Mouse (Mus musculus): Measurements from ENCODE around the gene Mettl11b. TPM values are rescaled to one million over a fixed set of nuclear protein-coding genes. Genes with fewer than 3 reads are reported as not detected.
A peak's percentile ranks its signal among the peaks of the same experiment; 100 is the strongest.
"Not testable (repeated sequence)": the region's sequence is repeated elsewhere in the genome, so short reads cannot be mapped to it uniquely, and the experiment has no call there.

The Mettl11b gene
- total RNA-seq (2014; rRNA removed; ENCODE audit: low replicate concordance) (not detected in 2 replicates), polyA plus RNA-seq (2015; fragmentation: Nextera tagmentation; extraction: Ambion mirVana) (0.16 TPM in 1 of 2 replicates, not detected in the other)

DNA sequence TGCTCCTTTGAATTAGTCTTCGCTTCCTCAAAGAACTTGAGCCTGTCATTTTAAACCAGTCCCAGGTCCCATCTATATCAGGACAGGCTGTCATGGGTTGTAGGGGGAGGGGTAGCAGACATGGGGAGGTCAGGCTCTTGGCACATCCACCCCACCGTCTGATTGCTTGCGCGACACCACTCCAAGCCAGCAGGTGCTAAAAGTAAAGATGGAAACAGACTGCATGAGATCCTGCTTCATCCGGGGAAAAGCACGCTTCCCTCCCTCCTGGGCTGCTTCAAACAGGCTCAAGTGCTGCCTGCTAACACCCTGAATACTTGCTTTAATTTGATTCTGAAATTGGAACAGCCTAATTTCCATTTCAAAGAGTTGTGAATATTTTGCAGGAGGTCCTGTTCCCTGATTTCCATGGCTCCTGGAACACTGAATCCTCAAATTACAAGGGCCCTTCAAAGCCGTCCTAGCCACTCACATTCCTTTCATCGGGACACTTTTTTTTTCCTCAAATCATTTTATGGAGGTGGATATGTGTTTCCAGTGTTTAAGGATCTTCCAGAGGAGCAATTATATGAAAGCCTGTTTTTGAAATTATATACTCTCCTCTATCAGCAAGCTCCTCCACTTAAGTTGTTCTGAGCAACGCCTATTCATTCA, at the start of gene Mettl11b:
TSS of gene Mettl11b (minus strand) at position 127 of the 654 bp plus-strand sequence.
- no peaks in the 10 kb centered on the region for H3K27me3 ChIP-seq (ENCODE audit: control insufficient read depth, insufficient read depth, low read length)
- H3K4me1 ChIP-seq (ENCODE audit: control insufficient read depth, insufficient read depth) = no peaks in the 10 kb centered on the region
- no peak within 1 kb of the TSS for H3K9ac ChIP-seq (replicated peaks; ENCODE audit: low read depth, low read length)
- WGBS = 34% methylated on average over 9 of the region's 9 CpGs
- H3K27ac ChIP-seq (ENCODE audit: low read depth) = no peak within 1 kb of the TSS
- DNase-seq (ENCODE audit: low spot score) (no peak), ATAC-seq (ENCODE audit: insufficient read depth, low read depth) (peak; percentile 44; the same call in 1 of the 2 replicates)
- H3K4me2 ChIP-seq (ENCODE audit: low read depth, low read length) = peak within 1 kb of the TSS; percentile 18; the same call in 1 of the 2 replicates
- no peaks in the 10 kb centered on the region for H3K9me3 ChIP-seq (replicated peaks; ENCODE audit: control insufficient read depth, low read length)
- TF ChIP-seq CTCF (IDR thresholded peaks at IDR 0.05; ENCODE audit: low read depth) (no peak), EP300 (IDR thresholded peaks at IDR 0.05; ENCODE audit: low read depth) (no peak)
- no peak within 1 kb of the TSS for H3K4me3 ChIP-seq (ENCODE audit: low read depth, low read length)
- H3K36me3 ChIP-seq (replicated peaks; ENCODE audit: control insufficient read depth, insufficient read depth, low read length) = no peaks in the 10 kb centered on the region

DNA sequence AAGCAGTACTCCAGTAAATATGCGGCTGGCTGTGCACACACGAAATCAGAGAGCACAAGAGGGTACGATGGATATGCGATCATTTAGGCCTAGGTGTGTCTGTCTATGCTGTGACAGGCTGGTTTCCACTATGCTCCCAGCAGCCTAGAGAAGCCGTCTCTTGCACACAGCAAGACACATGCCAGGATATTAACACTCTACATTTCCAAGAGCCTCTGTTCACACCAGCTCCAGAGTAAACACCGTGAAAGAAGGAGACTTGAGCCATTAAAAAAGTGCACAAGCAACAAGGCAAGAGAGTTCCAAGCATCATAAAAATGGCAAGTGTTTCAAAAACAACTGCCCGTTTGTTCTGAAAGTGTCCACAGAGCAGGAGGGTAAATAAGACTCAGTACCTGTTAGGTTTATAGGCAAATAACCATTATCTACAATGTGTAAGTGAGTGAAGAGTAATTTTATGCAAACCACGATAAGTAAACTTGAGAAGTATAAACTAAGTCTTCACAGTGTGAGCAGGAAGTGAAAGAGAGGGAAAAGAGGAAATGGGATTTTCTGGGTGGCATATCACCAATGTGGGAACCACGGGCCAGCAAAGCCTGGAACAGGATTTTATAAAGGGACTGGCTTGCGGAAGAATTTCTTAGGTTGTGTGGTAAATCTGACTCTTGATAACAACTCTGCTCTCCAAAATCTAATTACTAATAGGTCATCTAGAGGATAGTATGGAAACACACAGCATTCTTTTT, 32.6 kb upstream of the Mettl11b start:
- WGBS = 70% methylated on average over 10 of the region's 10 CpGs
- no peak overlapping the region for H3K4me2 ChIP-seq (ENCODE audit: low read depth, low read length)
- H3K9me3 ChIP-seq (replicated peaks; ENCODE audit: control insufficient read depth, low read length) = no peaks in the 10 kb centered on the region
- no peak overlapping the region for H3K4me3 ChIP-seq (ENCODE audit: low read depth, low read length)
- ATAC-seq (ENCODE audit: insufficient read depth, low read depth) (no peak), DNase-seq (ENCODE audit: low spot score) (no peak)
- H3K4me1 ChIP-seq (ENCODE audit: control insufficient read depth, insufficient read depth) = no peaks in the 10 kb centered on the region
- H3K36me3 ChIP-seq (replicated peaks; ENCODE audit: control insufficient read depth, insufficient read depth, low read length) = no peaks in the 10 kb centered on the region
- no peak overlapping the region for H3K9ac ChIP-seq (replicated peaks; ENCODE audit: low read depth, low read length)
- no peak for TF ChIP-seq EP300 (IDR thresholded peaks at IDR 0.05; ENCODE audit: low read depth)
- TF ChIP-seq CTCF (IDR thresholded peaks at IDR 0.05; ENCODE audit: low read depth) = no peak
- no peaks in the 10 kb centered on the region for H3K27me3 ChIP-seq (ENCODE audit: control insufficient read depth, insufficient read depth, low read length)
- no peak overlapping the region for H3K27ac ChIP-seq (ENCODE audit: low read depth)

DNA sequence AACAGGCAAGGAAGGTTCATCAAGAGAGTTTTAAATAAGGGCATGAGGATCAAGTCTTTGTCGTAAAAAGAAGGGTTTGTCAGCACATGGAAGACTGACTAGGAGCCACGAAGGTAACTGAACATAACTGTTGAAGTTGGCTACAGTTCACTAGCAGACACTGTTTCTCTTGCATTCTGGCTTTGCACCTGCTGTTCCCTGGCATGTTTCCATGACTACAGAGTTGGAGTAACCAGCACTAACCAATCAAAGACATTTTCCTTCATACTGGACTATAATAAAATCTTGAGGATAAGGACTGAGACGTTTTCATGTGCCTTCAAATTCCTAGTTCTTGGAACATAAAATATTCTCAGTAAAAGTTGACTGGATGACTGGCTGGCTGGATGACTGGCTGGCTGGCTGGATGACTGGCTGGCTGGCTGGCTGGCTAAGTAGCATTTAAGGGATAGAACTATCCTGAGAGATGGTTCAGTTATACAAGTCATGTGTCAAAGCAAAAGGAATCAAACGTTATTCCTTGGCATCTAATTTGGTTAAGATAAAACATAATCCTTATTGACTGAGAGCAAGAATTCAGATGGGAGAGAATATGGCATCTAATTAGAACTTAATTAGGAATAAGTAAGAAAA, 26.4 kb upstream of the Mettl11b start:
- H3K4me1 ChIP-seq (ENCODE audit: control insufficient read depth, insufficient read depth) = no peaks in the 10 kb centered on the region
- H3K4me2 ChIP-seq (ENCODE audit: low read depth, low read length) = no peak overlapping the region
- no peak overlapping the region for H3K4me3 ChIP-seq (ENCODE audit: low read depth, low read length)
- no peaks in the 10 kb centered on the region for H3K27me3 ChIP-seq (ENCODE audit: control insufficient read depth, insufficient read depth, low read length)
- H3K36me3 ChIP-seq (replicated peaks; ENCODE audit: control insufficient read depth, insufficient read depth, low read length) = no peaks in the 10 kb centered on the region
- H3K27ac ChIP-seq (ENCODE audit: low read depth) = no peak overlapping the region
- 56% methylated on average over 4 of the region's 4 CpGs for WGBS
- no peak overlapping the region for H3K9ac ChIP-seq (replicated peaks; ENCODE audit: low read depth, low read length)
- DNase-seq (ENCODE audit: low spot score) = no peak
- ATAC-seq (ENCODE audit: insufficient read depth, low read depth) = no peak
- TF ChIP-seq CTCF (IDR thresholded peaks at IDR 0.05; ENCODE audit: low read depth) = no peak
- TF ChIP-seq EP300 (IDR thresholded peaks at IDR 0.05; ENCODE audit: low read depth) = no peak
- H3K9me3 ChIP-seq (replicated peaks; ENCODE audit: control insufficient read depth, low read length) = no peaks in the 10 kb centered on the region

DNA sequence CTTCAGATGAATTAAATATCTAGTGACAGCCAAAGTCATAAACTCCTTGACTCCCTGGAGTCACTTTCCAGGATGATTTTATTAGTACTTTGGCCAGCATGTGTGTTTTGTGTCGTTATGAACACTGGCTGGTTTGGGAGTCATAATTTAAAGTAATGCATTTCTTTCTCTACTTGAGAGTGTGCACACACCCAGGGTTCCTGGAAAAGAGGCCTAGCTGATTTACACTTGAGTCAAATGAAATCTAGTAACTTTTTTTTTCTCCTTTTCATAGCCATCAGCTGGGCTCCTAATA, 12.2 kb upstream of the Mettl11b start:
- TF ChIP-seq EP300 (IDR thresholded peaks at IDR 0.05; ENCODE audit: low read depth) = no peak
- TF ChIP-seq CTCF (IDR thresholded peaks at IDR 0.05; ENCODE audit: low read depth) = no peak
- H3K4me3 ChIP-seq (ENCODE audit: low read depth, low read length) = no peak overlapping the region
- no peak for ATAC-seq (ENCODE audit: insufficient read depth, low read depth)
- no peak overlapping the region for H3K27ac ChIP-seq (ENCODE audit: low read depth)
- H3K9me3 ChIP-seq (replicated peaks; ENCODE audit: control insufficient read depth, low read length) = no peaks in the 10 kb centered on the region
- H3K4me2 ChIP-seq (ENCODE audit: low read depth, low read length) = no peak overlapping the region
- no peak for DNase-seq (ENCODE audit: low spot score)
- H3K9ac ChIP-seq (replicated peaks; ENCODE audit: low read depth, low read length) = no peak overlapping the region
- no peaks in the 10 kb centered on the region for H3K4me1 ChIP-seq (ENCODE audit: control insufficient read depth, insufficient read depth)
- no peaks in the 10 kb centered on the region for H3K27me3 ChIP-seq (ENCODE audit: control insufficient read depth, insufficient read depth, low read length)
- no peaks in the 10 kb centered on the region for H3K36me3 ChIP-seq (replicated peaks; ENCODE audit: control insufficient read depth, insufficient read depth, low read length)
- WGBS = 66% methylated on average over 1 of the region's 1 CpGs

DNA sequence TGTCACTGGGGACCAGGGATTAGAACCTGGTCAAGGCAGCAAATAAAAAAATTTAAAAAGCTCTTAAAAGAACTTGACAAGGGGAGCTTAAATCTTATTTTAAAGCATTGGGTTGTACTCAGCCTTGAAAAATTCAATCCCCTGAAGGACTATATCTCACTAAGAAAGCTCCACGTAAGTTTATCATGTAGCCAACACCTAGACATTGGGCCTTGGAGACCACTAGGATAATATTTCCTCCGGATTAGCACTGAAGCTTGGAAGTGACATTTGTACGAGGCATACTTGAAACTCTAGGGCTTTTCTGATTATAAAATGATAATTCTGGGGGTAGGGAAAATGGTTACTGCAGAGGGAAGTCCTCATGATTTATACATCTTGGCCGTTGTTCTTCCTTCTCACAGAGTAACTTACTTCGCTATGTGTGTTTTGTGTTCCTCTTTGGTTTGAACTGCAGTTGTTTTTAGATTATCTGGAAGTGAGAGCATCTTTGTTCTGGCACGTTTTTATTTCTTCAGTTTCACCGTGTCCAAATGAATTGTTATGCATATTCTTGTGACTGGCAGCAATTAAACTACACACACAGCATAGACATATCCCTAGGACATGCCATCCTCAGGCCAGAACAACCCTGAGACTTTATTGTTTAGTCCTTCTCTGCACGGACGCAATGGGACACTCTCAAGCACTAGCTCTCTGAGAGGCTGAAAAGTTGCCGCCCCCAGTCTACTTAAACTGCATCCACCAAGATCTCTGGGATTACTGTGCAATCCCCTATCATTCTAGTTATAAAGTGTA, 11.6 kb upstream of the Mettl11b start:
- Histone ChIP-seq H3K4me3 (ENCODE audit: low read depth, low read length) (no peak overlapping the region), H3K9me3 (replicated peaks; ENCODE audit: control insufficient read depth, low read length) (no peaks in the 10 kb centered on the region), H3K27me3 (ENCODE audit: control insufficient read depth, insufficient read depth, low read length) (no peaks in the 10 kb centered on the region), H3K27ac (ENCODE audit: low read depth) (no peak overlapping the region), H3K36me3 (replicated peaks; ENCODE audit: control insufficient read depth, insufficient read depth, low read length) (no peaks in the 10 kb centered on the region), H3K9ac (replicated peaks; ENCODE audit: low read depth, low read length) (no peak overlapping the region), H3K4me2 (ENCODE audit: low read depth, low read length) (no peak overlapping the region), H3K4me1 (ENCODE audit: control insufficient read depth, insufficient read depth) (no peaks in the 10 kb centered on the region)
- no peak for ATAC-seq (ENCODE audit: insufficient read depth, low read depth)
- 69% methylated on average over 10 of the region's 10 CpGs for WGBS
- DNase-seq (ENCODE audit: low spot score) = no peak
- TF ChIP-seq CTCF (IDR thresholded peaks at IDR 0.05; ENCODE audit: low read depth) = no peak
- TF ChIP-seq EP300 (IDR thresholded peaks at IDR 0.05; ENCODE audit: low read depth) = no peak

DNA sequence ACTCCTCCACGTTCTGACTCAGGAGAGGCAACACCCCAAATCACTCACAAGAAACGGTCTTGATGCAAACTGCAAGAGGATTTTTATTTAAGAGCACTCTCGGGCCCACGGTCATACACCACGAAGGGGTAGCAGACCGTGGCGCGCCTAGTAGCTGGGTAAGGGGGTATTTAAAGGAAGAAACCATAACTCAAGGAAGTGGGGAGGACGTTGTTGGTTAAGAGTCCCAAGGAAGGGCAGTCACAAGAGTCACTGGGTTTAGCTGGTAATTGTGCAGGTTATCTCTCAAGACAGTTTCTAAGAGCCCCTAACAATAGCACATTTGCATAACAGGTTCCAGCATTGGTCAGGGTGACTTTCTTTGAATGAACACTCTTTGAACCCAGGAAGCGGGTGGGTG, 6.1 kb upstream of the Mettl11b start:
- H3K9me3 ChIP-seq (replicated peaks; ENCODE audit: control insufficient read depth, low read length); H3K36me3 ChIP-seq (replicated peaks; ENCODE audit: control insufficient read depth, insufficient read depth, low read length); H3K4me1 ChIP-seq (ENCODE audit: control insufficient read depth, insufficient read depth); ATAC-seq (ENCODE audit: insufficient read depth, low read depth); H3K4me2 ChIP-seq (ENCODE audit: low read depth, low read length); H3K27ac ChIP-seq (ENCODE audit: low read depth); H3K9ac ChIP-seq (replicated peaks; ENCODE audit: low read depth, low read length); H3K4me3 ChIP-seq (ENCODE audit: low read depth, low read length); DNase-seq (ENCODE audit: low spot score); H3K27me3 ChIP-seq (ENCODE audit: control insufficient read depth, insufficient read depth, low read length): not testable (repeated sequence)
- 86% methylated on average over 10 of the region's 10 CpGs for WGBS

Measured in heart, postnatal 0 days (tissue).